12 mouse cellular contexts compared by ENCODE assay signal in the genomic region with DNA sequence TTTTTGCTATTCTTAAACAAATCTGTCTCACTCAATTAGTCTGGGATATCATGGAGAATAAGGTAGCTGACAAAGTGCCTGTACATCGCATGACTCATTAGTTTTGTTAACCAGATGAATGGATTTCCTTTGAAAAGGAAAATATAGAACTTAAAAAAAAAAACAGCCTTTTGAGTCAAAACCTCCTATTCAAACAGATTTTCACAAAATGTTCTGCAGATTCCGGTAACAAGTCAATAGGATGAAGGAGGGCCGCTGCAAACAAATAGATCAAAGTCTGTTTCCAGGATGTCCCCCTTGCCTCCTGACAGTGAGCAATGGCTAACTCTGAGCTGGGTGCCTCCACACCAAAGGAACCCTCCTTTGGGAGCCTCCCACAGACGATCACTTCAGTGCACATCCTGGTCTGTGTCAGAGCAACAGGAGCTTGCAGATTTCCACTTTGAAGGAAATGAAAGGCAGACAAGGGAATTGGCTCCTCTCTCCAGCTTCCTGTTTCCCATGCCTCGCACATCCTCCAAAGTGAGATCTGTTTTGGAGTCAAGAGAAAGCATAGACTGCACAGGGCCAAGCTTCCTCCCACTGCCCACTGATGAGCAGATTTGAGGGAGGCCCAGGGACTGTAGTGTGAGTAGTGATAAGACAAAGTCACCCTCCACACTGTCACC.
A peak's percentile ranks its signal among the peaks of the same experiment; 100 is the strongest.
DNase-seq lines count a peak whose midpoint lies in the region; ATAC-seq lines count a peak whose summit lies in the region.
"Had no signal": no experiment of that assay in that cellular context is flagged by ENCODE, and none has a peak within 500 bp of the region (broad histone marks: within the 10 kb centered on the region; RNA-seq: fewer than 3 reads in every experiment).

No protein-coding gene starts in this region.

- H3K27me3 ChIP-seq in liver, embryonic 12.5 days (replicated peaks), result no peaks in the 10 kb centered on the region
- no peaks in the 10 kb centered on the region for H3K27me3 ChIP-seq in hindbrain, embryonic 16.5 days (replicated peaks; ENCODE audit: control insufficient read depth, insufficient read depth, low read length)
- H3K27me3 ChIP-seq: liver, embryonic 13.5 days; neural tube, embryonic 12.5 days had no signal

- ATAC-seq in liver, embryonic 12.5 days, result peak; percentile 27; the same call in 1 of the 2 replicates
- peak; percentile 84; the same call in 1 of the 2 replicates for ATAC-seq in hindbrain, embryonic 16.5 days
- no peak for ATAC-seq in erythroid progenitor cell, adult 5-6 weeks (replicated peaks; ENCODE audit: low FRiP score, poor library complexity, severe bottlenecking)
- ATAC-seq: forebrain, embryonic 14.5 days; intestine, postnatal 0 days had no signal

- H3K9me3 ChIP-seq in liver, embryonic 12.5 days (replicated peaks), result no peaks in the 10 kb centered on the region
- H3K9me3 ChIP-seq in hindbrain, embryonic 16.5 days (ENCODE audit: control insufficient read depth, low read length), result no peaks in the 10 kb centered on the region
- H3K9me3 ChIP-seq: liver, embryonic 13.5 days; neural tube, embryonic 12.5 days had no signal

- H3K4me1 ChIP-seq in liver, embryonic 12.5 days, result peaks cover 9% of the 10 kb centered on the region; the same call in 1 of the 2 replicates
- H3K4me1 ChIP-seq in hindbrain, embryonic 16.5 days (ENCODE audit: control insufficient read depth, insufficient read depth, low read depth, low read length), result no peaks in the 10 kb centered on the region
- H3K4me1 ChIP-seq: liver, embryonic 13.5 days; neural tube, embryonic 12.5 days had no signal

- no peaks in the 10 kb centered on the region for H3K36me3 ChIP-seq in liver, embryonic 12.5 days
- no peaks in the 10 kb centered on the region for H3K36me3 ChIP-seq in hindbrain, embryonic 16.5 days (ENCODE audit: control insufficient read depth, insufficient read depth, low read length)
- H3K36me3 ChIP-seq: liver, embryonic 13.5 days; neural tube, embryonic 12.5 days had no signal

- no peak for DNase-seq in liver
- peak; percentile 8 to 21 for DNase-seq in heart, adult 9 months (ENCODE audit: low spot score in 2 of 2)
- peak; percentile 9 for DNase-seq in lung, postnatal 14 days
- DNase-seq in gastrocnemius, postnatal 36 days, result no peak
- DNase-seq: cerebellum, adult 11 months; liver, embryonic 13.5 days had no signal

- no peak overlapping the region for H3K27ac ChIP-seq in liver, embryonic 12.5 days
- H3K27ac ChIP-seq in hindbrain, embryonic 16.5 days (ENCODE audit: low read depth, low read length), result no peak overlapping the region
- H3K27ac ChIP-seq: liver, embryonic 13.5 days; neural tube, embryonic 12.5 days had no signal

- H3K4me2 ChIP-seq in liver, embryonic 12.5 days, result no peak overlapping the region
- no peak overlapping the region for H3K4me2 ChIP-seq in hindbrain, embryonic 16.5 days (ENCODE audit: low read length)
- H3K4me2 ChIP-seq: liver, embryonic 13.5 days; neural tube, embryonic 12.5 days had no signal

- H3K9ac ChIP-seq in liver, embryonic 12.5 days, result no peak overlapping the region
- H3K9ac ChIP-seq in hindbrain, embryonic 16.5 days (ENCODE audit: low read depth, low read length), result no peak overlapping the region
- H3K9ac ChIP-seq: liver, embryonic 13.5 days; neural tube, embryonic 12.5 days had no signal

- 28% methylated on average over 5 of the region's 5 CpGs for WGBS in liver, embryonic 12.5 days (ENCODE audit: insufficient replicate concordance)
- WGBS in hindbrain, embryonic 16.5 days, result 27% methylated on average over 5 of the region's 5 CpGs

- intact Hi-C loops in gastrocnemius, postnatal 36 days (cut with DNase I), result no loop called here

- H3K4me3 ChIP-seq in liver, embryonic 12.5 days, result no peak overlapping the region
- H3K4me3 ChIP-seq in hindbrain, embryonic 16.5 days (ENCODE audit: low read length), result no peak overlapping the region
- H3K4me3 ChIP-seq: liver, embryonic 13.5 days; neural tube, embryonic 12.5 days had no signal

Comparison
In these comparisons a context has a peak if more than half of its experiments do, and no peak if none do; other contexts are left out.
1. DNase-seq: peak in heart, adult 9 months (2 of 2) and lung, postnatal 14 days (single experiment); none in liver (single experiment) and gastrocnemius, postnatal 36 days (0 of 2).